Mouse (Mus musculus) lung, adult 2 months (tissue): Measurements from ENCODE around the gene Kit. TPM values are rescaled to one million over a fixed set of nuclear protein-coding genes. Genes with fewer than 3 reads are reported as not detected.

Experiments
- DNase-seq: peaks from one replicate; pipeline ENCODE4 v3.0.0; 2022
- H3K4me1 ChIP-seq: fragments of 200-500 bp; 2 replicates; pipeline ENCODE4 v1.6.1; 2011; ENCODE audit warnings: low read length; ENCODE audit not compliant: control insufficient read depth, insufficient read depth
- H3K4me3 ChIP-seq: fragments of 200-500 bp; replicated peaks from 2 replicates; pipeline ENCODE3; 2011; ENCODE audit warnings: low read depth, mild to moderate bottlenecking, control low read depth, low read length; ENCODE audit errors: extremely low read depth
- CTCF ChIP-seq: fragments of 200-500 bp; IDR thresholded peaks from 2 replicates; pipeline ENCODE4 v1.5.1; 2011; ENCODE audit warnings: mild to moderate bottlenecking, low read length, control low read depth; ENCODE audit not compliant: insufficient read depth
- POLR2A ChIP-seq: fragments of 200-500 bp; IDR thresholded peaks from 2 replicates; pipeline ENCODE4 v1.6.1; 2011; ENCODE audit warnings: low read depth, mild to moderate bottlenecking, control low read depth, low read length, borderline replicate concordance; ENCODE audit errors: extremely low read depth
- WGBS: fragments of 180-500 bp; shearing (Covaris S2); methylation state at CpG from one replicate; pipeline ENCODE4 v1.1.7; 2018; 5-methylcytosine and 5-hydroxymethylcytosine counted together
- polyA plus RNA-seq: library from polyadenylated mRNA; depleted of rRNA; stranded (reverse); fragments of >200 nt; gene quantifications from 2 replicates; pipeline ENCODE4 v1.2.3, GENCODE M21; 2012

Kit gene
- polyA plus RNA-seq, 1 experiment, result 98.8 TPM

DNA sequence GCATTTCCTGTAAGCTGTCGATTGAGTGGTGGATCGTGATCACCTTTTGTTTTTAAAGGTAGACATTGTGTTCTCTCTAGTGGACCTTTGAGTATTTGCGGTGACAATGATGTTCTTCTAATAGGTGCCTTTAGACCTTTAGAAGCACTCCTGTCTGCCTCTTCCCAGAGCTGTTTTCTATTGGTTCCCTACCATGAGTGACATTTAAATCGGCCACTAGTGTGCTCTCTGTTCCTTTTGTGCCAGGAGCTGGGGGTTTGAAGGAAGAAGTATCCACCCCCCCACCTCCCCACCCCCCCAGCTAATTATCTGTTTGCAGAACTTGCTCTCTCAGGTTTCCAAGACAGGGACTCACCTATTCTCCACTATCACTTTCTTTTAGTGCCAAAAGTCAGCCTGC is 13.1 kb downstream of the Kit start:
- Histone ChIP-seq H3K4me1 (no peaks in the 10 kb centered on the region; the same call in none of the 2 replicates), H3K4me3 (no peak overlapping the region)
- WGBS, result 64% methylated on average over 4 of the region's 4 CpGs
- TF ChIP-seq CTCF (no peak), POLR2A (no peak)
- no peak for DNase-seq

- 58% methylated on average over 15 of the region's 15 CpGs for WGBS
- DNase-seq, result no peak
- H3K4me3 ChIP-seq, result no peak overlapping the region
Measured at GRCm38 (mm10) chr5:75589552-75590346, 15.0 kb downstream of the Kit start.

GRCm38 (mm10) chr5:75590961-75591360 is 16.2 kb downstream of the Kit start:
- Histone ChIP-seq H3K4me3 (no peak overlapping the region), H3K4me1 (no peaks in the 10 kb centered on the region; the same call in 1 of the 2 replicates)
- no peak for TF ChIP-seq POLR2A
- TF ChIP-seq CTCF, result no peak
- DNase-seq, result no peak
- 53% methylated on average over 6 of the region's 6 CpGs for WGBS

More at GRCm38 (mm10) chr5:75589552-75590346, 15.0 kb downstream of the Kit start:
- H3K4me1 ChIP-seq, result no peaks in the 10 kb centered on the region; the same call in 1 of the 2 replicates
- no peak for TF ChIP-seq POLR2A
- no peak for TF ChIP-seq CTCF

- no peak overlapping the region for H3K4me3 ChIP-seq
- TF ChIP-seq POLR2A, result no peak
- TF ChIP-seq CTCF, result no peak
- DNase-seq, result no peak
- 76% methylated on average over 11 of the region's 11 CpGs for WGBS
- H3K4me1 ChIP-seq, result peaks cover 4% of the 10 kb centered on the region
Measured at GRCm38 (mm10) chr5:75591567-75591966, 16.9 kb downstream of the Kit start.

GRCm38 (mm10) chr5:75595319-75595718 is 20.6 kb downstream of the Kit start:
- TF ChIP-seq POLR2A, result no peak
- TF ChIP-seq CTCF, result no peak
- no peak for DNase-seq
- 70% methylated on average over 10 of the region's 10 CpGs for WGBS
- H3K4me3 ChIP-seq, result no peak overlapping the region
- H3K4me1 ChIP-seq, result peaks cover 5% of the 10 kb centered on the region

GRCm38 (mm10) chr5:75596211-75596610 is 21.5 kb downstream of the Kit start:
- Histone ChIP-seq H3K4me3 (peak overlapping the region; percentile 13), H3K4me1 (peaks cover 5% of the 10 kb centered on the region)
- 0 out of 2 replicates have a peak, but pooled peaks have one; percentile 6 for TF ChIP-seq POLR2A
- no peak for TF ChIP-seq CTCF
- no peak for DNase-seq
- 27% methylated on average over 14 of the region's 14 CpGs for WGBS

DNA sequence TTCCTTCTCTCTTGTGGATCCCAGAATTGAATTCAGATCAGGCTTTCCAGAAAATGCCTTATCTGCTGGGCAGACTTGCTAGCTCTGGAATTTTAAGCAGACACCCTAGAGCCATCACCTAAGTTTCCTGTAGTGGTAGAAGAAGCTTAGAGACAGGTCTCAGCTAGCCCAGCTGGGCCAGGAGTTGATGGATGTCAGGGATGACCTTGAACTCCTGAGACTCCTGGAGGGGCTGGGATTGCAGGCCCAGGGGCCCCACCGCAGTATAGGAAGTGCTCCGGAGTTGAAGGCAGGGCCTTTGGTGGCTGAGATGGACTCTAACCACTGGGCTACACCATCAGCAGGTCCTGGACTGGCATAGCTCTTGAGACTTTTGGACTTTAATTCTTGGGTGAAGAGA is 22.6 kb downstream of the Kit start:
- H3K4me1 ChIP-seq, result peaks cover 5% of the 10 kb centered on the region
- no peak for TF ChIP-seq POLR2A
- TF ChIP-seq CTCF, result no peak
- 69% methylated on average over 2 of the region's 2 CpGs for WGBS
- DNase-seq, result no peak
- H3K4me3 ChIP-seq, result no peak overlapping the region

DNA sequence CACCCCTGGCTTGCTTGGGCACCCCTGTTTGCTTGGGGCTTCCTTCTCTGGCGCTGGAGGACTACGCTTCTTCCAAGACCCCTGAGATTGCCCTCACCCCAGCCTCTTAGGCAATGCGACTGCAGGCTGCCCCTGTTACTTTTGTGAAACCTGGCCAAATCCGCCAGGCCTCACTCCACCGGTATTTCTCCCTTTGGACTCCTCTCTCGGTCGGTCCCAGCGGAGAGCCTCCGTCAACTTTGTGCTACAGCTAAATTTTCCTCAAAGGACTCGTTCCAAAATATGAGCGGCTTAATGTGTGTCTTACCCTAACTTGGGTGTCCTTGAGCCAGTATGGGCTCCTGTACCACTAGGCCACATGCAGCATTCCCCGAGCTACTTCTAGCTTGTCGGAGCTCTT is 23.8 kb downstream of the Kit start:
- WGBS, result 84% methylated on average over 13 of the region's 13 CpGs
- DNase-seq, result no peak
- Histone ChIP-seq H3K4me3 (no peak overlapping the region), H3K4me1 (peaks cover 8% of the 10 kb centered on the region)
- TF ChIP-seq POLR2A (no peak), CTCF (no peak)

- 64% methylated on average over 6 of the region's 6 CpGs for WGBS
Measured at GRCm38 (mm10) chr5:75599991-75600390, 25.3 kb downstream of the Kit start.

GRCm38 (mm10) chr5:75604238-75604637 is 29.5 kb downstream of the Kit start:
- WGBS, result 57% methylated on average over 9 of the region's 9 CpGs
- peaks cover 5% of the 10 kb centered on the region for H3K4me1 ChIP-seq
- no peak overlapping the region for H3K4me3 ChIP-seq
- TF ChIP-seq POLR2A (no peak), CTCF (no peak)
- no peak for DNase-seq

More at GRCm38 (mm10) chr5:75599991-75600390, 25.3 kb downstream of the Kit start:
- TF ChIP-seq POLR2A, result no peak
- no peak for TF ChIP-seq CTCF
- DNase-seq, result no peak
- Histone ChIP-seq H3K4me1 (peaks cover 10% of the 10 kb centered on the region), H3K4me3 (no peak overlapping the region)
